Mouse (Mus musculus): ENCODE measurements around the gene Prmt7. TPM values are rescaled to one million over a fixed set of nuclear protein-coding genes. Genes with fewer than 3 reads are reported as not detected.

The Prmt7 gene
- total and polyA plus RNA-seq, 3 experiments = 48.4 to 87.3 (median 69.5) TPM

GRCm38 (mm10) chr8:106168356-106169016 is 42.2 kb upstream of the Prmt7 start, which contains the start of gene Slc7a6:
Slc7a6 (plus strand) TSS chr8:106168857.
- Histone ChIP-seq H3K79me2 (replicated peaks; ENCODE audit: control insufficient read depth, extremely low read depth, insufficient read depth, poor library complexity, severe bottlenecking) (peaks cover 30% of the 10 kb centered on the region), H3K4me3 (replicated peaks in 1 of 3; ENCODE audit: low read depth in 2 of 3, low read length in 2 of 3, poor library complexity in 1 of 3) (peak within 1 kb of the TSS; percentile 88 to 93 (median 91)), H3K4me1 (ENCODE audit: control insufficient read depth in 1 of 2, insufficient read depth in 2 of 2) (peaks cover 0 to 16% of the 10 kb centered on the region in 2 experiments; a peak in 1 of 4 replicates), H3K27me3 (replicated peaks) (no peaks in the 10 kb centered on the region), H3K9ac (ENCODE audit: insufficient read depth, low read depth) (peak within 1 kb of the TSS; percentile 93), H3K36me3 (replicated peaks in 1 of 2; ENCODE audit: control insufficient read depth in 1 of 2, insufficient read depth in 1 of 2, low read length in 1 of 2) (peaks cover 4 to 27% of the 10 kb centered on the region in 2 experiments), H3K27ac (ENCODE audit: insufficient read depth, low read depth) (peak within 1 kb of the TSS; percentile 57), H3K4me2 (ENCODE audit: insufficient read depth, low read depth, poor library complexity, severe bottlenecking) (peak within 1 kb of the TSS; percentile 99), H3K9me3 (replicated peaks; ENCODE audit: low read length) (no peaks in the 10 kb centered on the region)
- in situ Hi-C loops (cut with MboI; ENCODE audit: low pct_ligation_motif_present, low pct_unique_long_range_greater_than_20kb, low sequenced_read_pairs) (loop anchor here (5.0 kb wide), 1 partner anchor 44 kb away; the partner anchor contains the start of genes Prmt7 and Slc7a6os), dilution Hi-C loops (cut with MboI; ENCODE audit: extremely low pct_ligation_motif_present, extremely low pct_unique_long_range_greater_than_20kb, low sequenced_read_pairs) (no loop called here)
- peak; percentile 92 for TF ChIP-seq MXI1 (IDR thresholded peaks at IDR 0.05; ENCODE audit: low read depth, low read length)
- TF ChIP-seq UBTF (IDR thresholded peaks at IDR 0.05; ENCODE audit: low read depth, low read length) = peak; percentile 77; the same call in 1 of the 2 replicates
- peak; percentile 61 for TF ChIP-seq NRF1 (IDR thresholded peaks at IDR 0.05; ENCODE audit: low read depth, low read length)
- peak; percentile 86 for TF ChIP-seq MAX (IDR thresholded peaks at IDR 0.05; ENCODE audit: low read length)
- TF ChIP-seq POLR2A (IDR thresholded peaks at IDR 0.05; ENCODE audit: low read depth, low read length) = peak; percentile 92
- TF ChIP-seq ELF1 (IDR thresholded peaks at IDR 0.05; ENCODE audit: low read depth, low read length) = peak; percentile 87
- peak; percentile 92 for TF ChIP-seq NELFE (IDR thresholded peaks at IDR 0.05; ENCODE audit: low read depth, low read length)
- peak; percentile 36; the same call in 1 of the 2 replicates for TF ChIP-seq MYC (IDR thresholded peaks at IDR 0.05; ENCODE audit: low read depth, low read length)
- no peak for TF ChIP-seq SMC3 (IDR thresholded peaks at IDR 0.05; ENCODE audit: low read depth, low read length)
- TF ChIP-seq JUN (IDR thresholded peaks at IDR 0.05; ENCODE audit: insufficient read depth, low read depth, low read length) = no peak
- TF ChIP-seq ZMIZ1 (IDR thresholded peaks at IDR 0.05; ENCODE audit: low read depth, low read length) = peak; percentile 68
- TF ChIP-seq RCOR1 (conservative IDR thresholded peaks at IDR 0.05; ENCODE audit: low read depth, low read length) = no peak
- no peak for TF ChIP-seq ZC3H11A (IDR thresholded peaks at IDR 0.05; ENCODE audit: low read depth, low read length)
- TF ChIP-seq RAD21 (IDR thresholded peaks at IDR 0.05; ENCODE audit: low read depth, low read length) = no peak
- peak; percentile 79; the same call in 1 of the 2 replicates for TF ChIP-seq POLR2AphosphoS2 (IDR thresholded peaks at IDR 0.05; ENCODE audit: low read depth, low read length)
- TF ChIP-seq SIN3A (IDR thresholded peaks at IDR 0.05; ENCODE audit: low read length) = peak; percentile 80; the same call in 1 of the 2 replicates
- peak; percentile 54; the same call in 1 of the 2 replicates for TF ChIP-seq HCFC1 (IDR thresholded peaks at IDR 0.05; ENCODE audit: low read depth, low read length)
- TF ChIP-seq BHLHE40 (IDR thresholded peaks at IDR 0.05; ENCODE audit: low read depth, low read length) = no peak; the same call in none of the 2 replicates
- no peak for TF ChIP-seq JUND (conservative IDR thresholded peaks at IDR 0.05; ENCODE audit: low read depth, low read length)
- peak; percentile 86 for TF ChIP-seq TCF12 (IDR thresholded peaks at IDR 0.05; ENCODE audit: low read depth, low read length)
- DNase-seq (ENCODE audit: extremely low read depth) = peak; percentile 70

All from CH12.LX (cell line).